Mouse (Mus musculus) intestine, embryonic 16.5 days (tissue): ENCODE results near the gene Mthfd1l. TPM values are rescaled to one million over a fixed set of nuclear protein-coding genes. Genes with fewer than 3 reads are reported as not detected.
"Not testable (repeated sequence)": the region's sequence is repeated elsewhere in the genome, so short reads cannot be mapped to it uniquely, and the experiment has no call there.

Source experiments
- ATAC-seq: fragments of 200-750 bp; cut with Nextera tagmentation; 2 replicates; pipeline ENCODE4 v1.8.0; 2017; ENCODE audit warnings: moderate TSS enrichment, moderate library complexity
- H3K27ac ChIP-seq: fragments of 300-500 bp; sonication (generic); 2 replicates; pipeline ENCODE4 v1.5.1; 2014; ENCODE audit warnings: mild to moderate bottlenecking, low read length
- H3K27me3 ChIP-seq: fragments of 300-500 bp; sonication (generic); replicated peaks from 2 replicates; pipeline ENCODE4 v1.6.1; 2014; ENCODE audit warnings: low read length, control low read depth, mixed read lengths; ENCODE audit not compliant: control insufficient read depth, insufficient read depth
- H3K36me3 ChIP-seq: fragments of 300-500 bp; sonication (generic); 2 replicates; pipeline ENCODE4 v1.6.1; 2014; ENCODE audit warnings: low read length, control low read depth; ENCODE audit not compliant: control insufficient read depth, insufficient read depth
- H3K4me1 ChIP-seq: fragments of 300-500 bp; sonication (generic); 2 replicates; pipeline ENCODE4 v1.6.1; 2014; ENCODE audit warnings: low read length, control low read depth, mixed read lengths; ENCODE audit not compliant: control insufficient read depth, insufficient read depth
- H3K4me2 ChIP-seq: fragments of 300-500 bp; sonication (generic); 2 replicates; pipeline ENCODE4 v1.6.1; 2014; ENCODE audit warnings: low read depth, low read length, control low read depth
- H3K4me3 ChIP-seq: fragments of 300-500 bp; sonication (generic); 2 replicates; pipeline ENCODE4 v1.5.1; 2014; ENCODE audit warnings: mild to moderate bottlenecking, low read length
- H3K9ac ChIP-seq: fragments of 300-500 bp; sonication (generic); 2 replicates; pipeline ENCODE4 v1.6.1; 2014; ENCODE audit warnings: low read depth, low read length
- H3K9me3 ChIP-seq: fragments of 300-500 bp; sonication (generic); 2 replicates; pipeline ENCODE4 v1.6.1; 2016; ENCODE audit warnings: low read length, control low read depth; ENCODE audit not compliant: control insufficient read depth
- WGBS: fragments of 180-500 bp; shearing (Covaris S2); extraction: QIAGEN DNeasy Blood & Tissue Kit; methylation state at CpG from one replicate; pipeline ENCODE4 v1.1.7; 2014; 5-methylcytosine and 5-hydroxymethylcytosine counted together
- polyA plus RNA-seq: library from polyadenylated mRNA; unstranded; fragments of >200 nt; fragmentation: Nextera tagmentation; extraction: Ambion mirVana; gene quantifications from 2 replicates; pipeline ENCODE4 v1.2.1, GENCODE M21; 2015

Mthfd1l gene
- polyA plus RNA-seq, 1 experiment from 2014 or later = 18.4 TPM

DNA sequence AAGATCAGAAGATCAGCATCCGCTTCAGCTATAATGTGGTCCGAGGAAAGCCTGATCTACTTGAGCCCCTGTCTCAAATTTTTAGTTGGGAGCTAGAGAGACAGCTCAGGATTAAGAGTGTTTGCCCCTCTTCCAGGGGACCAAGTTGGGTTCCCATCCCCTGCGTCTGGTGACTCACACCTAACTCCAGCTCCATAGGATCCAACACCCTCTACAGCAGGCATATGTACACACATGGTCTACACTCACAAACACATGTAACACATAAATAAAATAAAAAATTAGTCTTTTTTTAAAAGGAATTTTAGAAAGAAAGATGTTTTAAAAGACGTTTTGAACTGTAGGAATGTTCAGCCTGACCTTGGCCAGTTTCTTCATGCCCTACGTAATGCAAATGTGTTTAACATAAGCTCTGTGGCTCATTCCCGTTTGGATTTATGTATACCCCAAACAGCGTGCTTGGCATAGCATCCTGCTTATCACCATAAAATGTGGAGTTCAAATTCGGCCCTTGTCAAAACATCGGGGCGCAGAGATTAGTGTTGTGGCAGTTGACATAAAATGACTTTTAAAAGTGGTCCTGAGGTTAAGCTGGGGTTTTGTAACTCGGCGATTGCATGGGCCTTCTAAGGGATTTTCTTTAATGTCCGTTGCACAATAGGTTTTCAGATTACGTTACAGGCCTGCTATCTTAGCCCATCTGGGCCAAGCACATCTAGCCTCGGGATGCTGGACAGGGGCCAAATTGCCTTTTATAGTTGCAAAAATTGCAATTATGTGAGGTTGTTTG, 92.6 kb downstream of the Mthfd1l start:
- no peak overlapping the region for H3K27ac ChIP-seq
- peaks cover under 1% of the 10 kb centered on the region; the same call in 1 of the 2 replicates for H3K4me1 ChIP-seq
- ATAC-seq = no peak
- no peaks in the 10 kb centered on the region for H3K36me3 ChIP-seq
- no peak overlapping the region for H3K9ac ChIP-seq
- H3K4me3 ChIP-seq = no peak overlapping the region
- 65% methylated on average over 15 of the region's 15 CpGs for WGBS
- H3K27me3 ChIP-seq = no peaks in the 10 kb centered on the region
- no peak overlapping the region for H3K4me2 ChIP-seq
- no peaks in the 10 kb centered on the region for H3K9me3 ChIP-seq

DNA sequence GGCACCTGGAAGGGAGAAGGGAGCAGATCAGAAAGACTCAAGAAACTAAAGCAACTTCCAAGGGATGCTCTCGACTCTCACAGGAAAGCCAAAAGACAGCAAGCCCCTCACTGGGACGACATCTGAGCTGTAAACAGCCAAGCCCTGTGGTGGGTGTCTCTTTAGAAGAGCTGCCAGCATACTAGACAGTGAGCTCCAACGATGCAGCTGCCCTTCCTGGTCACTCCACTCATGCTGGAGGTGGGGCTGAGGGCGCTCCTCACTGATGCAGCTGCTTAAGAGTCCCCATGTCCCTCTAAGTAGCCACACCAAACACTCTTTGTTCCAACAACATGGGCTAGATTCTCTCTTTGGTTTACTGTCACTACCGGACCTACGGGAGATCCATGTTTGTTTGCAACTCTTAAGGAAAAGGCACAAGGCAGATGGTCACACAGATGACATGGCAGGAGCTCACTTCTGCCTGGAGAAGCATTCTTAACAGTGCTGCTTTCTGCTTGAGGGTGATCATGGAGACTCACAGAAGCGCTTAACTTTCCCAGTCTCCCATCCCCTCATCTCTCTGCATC, 96.4 kb downstream of the Mthfd1l start:
- Histone ChIP-seq H3K9ac (no peak overlapping the region), H3K36me3 (no peaks in the 10 kb centered on the region), H3K27ac (no peak overlapping the region), H3K27me3 (no peaks in the 10 kb centered on the region), H3K4me1 (no peaks in the 10 kb centered on the region), H3K4me3 (no peak overlapping the region), H3K9me3 (no peaks in the 10 kb centered on the region), H3K4me2 (no peak overlapping the region)
- WGBS = 79% methylated on average over 7 of the region's 7 CpGs
- no peak for ATAC-seq

DNA sequence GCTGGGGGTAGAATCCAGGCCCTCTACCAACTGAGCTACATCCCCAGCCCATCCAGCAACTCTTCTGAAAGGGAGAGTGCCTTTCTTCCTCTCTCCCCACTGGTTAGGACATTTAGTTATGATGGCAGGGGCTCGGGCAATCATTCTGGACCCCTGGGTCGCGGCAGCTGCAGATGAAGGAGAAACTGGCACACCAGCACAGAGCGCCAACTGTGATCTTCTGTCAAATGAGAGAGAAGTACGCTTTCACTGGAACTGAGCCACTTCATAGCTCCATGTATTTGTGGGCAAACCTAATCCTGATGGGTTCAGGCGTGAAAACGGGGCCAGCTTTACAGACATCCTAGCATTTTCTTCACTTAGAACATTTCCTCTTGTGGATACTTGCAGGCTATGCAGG, 97.1 kb downstream of the Mthfd1l start:
- Histone ChIP-seq H3K9ac (no peak overlapping the region), H3K27me3 (no peaks in the 10 kb centered on the region), H3K9me3 (no peaks in the 10 kb centered on the region), H3K36me3 (no peaks in the 10 kb centered on the region), H3K4me3 (no peak overlapping the region), H3K27ac (no peak overlapping the region), H3K4me1 (no peaks in the 10 kb centered on the region), H3K4me2 (no peak overlapping the region)
- 96% methylated on average over 7 of the region's 7 CpGs for WGBS
- no peak for ATAC-seq

DNA sequence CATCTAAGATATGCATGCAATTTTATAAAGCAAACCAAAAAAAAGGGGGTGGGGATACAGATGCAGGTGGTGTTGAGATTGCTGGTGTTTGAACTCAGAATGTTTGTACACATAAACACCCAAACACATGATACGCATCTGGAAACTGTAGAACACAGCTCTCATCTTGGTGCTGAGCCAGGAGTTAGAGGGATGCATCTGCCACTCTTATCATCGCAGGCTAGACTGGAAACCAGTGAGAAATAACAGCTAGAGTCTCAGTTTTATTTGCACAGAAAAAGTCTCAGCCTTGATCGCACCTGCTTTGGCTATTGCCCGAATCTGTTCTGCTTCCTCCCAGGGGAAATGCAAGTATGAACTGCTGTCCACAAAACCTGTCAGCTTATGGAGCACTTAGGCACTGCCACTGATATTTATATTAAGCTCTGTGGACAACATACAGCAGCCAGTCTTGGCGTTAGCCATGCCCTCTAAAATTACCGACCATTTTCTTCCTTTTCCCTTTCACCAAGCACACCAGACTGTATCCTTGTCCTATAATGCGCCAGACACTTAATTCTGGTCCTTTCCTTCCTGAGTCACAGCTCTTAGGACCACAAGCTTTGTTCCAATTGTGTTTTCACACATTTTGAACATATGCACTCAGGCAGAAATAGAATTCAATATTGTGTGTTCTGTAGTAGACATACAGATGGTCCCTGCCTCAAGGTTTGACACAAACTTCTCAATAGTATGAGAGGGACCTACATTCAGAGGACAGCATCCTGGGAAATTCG, 98.3 kb downstream of the Mthfd1l start:
- H3K4me2 ChIP-seq = no peak overlapping the region
- no peak overlapping the region for H3K9ac ChIP-seq
- H3K4me1 ChIP-seq = no peaks in the 10 kb centered on the region
- H3K4me3 ChIP-seq = no peak overlapping the region
- no peak overlapping the region for H3K27ac ChIP-seq
- H3K9me3 ChIP-seq = no peaks in the 10 kb centered on the region
- H3K36me3 ChIP-seq = no peaks in the 10 kb centered on the region
- no peaks in the 10 kb centered on the region for H3K27me3 ChIP-seq
- ATAC-seq = no peak
- WGBS = 79% methylated on average over 8 of the region's 8 CpGs

DNA sequence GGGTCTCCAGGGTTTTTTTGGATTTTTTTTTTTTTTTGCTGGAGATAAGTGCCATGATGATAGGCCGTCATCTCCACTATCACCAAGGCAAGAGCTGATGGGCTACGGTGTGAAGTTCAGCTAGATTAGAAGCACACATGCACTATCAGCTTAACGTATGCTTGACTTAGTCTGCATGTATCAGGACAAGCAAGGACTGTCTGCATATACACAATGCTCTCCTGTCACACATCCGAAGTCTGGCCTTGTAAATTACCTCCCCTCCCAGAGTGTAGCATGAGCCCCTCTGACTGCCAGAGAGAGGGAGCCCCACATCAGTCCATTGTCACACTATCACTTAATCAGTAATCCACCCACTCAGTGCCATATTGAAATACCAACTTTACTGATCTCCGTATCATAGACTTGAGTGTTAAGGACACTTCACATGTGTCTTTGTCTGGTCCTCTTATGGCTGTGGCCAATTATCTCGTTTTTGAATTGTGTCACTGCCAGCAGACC, 99.0 kb downstream of the Mthfd1l start:
- H3K4me2 ChIP-seq = no peak overlapping the region
- WGBS = 87% methylated on average over 6 of the region's 6 CpGs
- ATAC-seq = no peak
- no peaks in the 10 kb centered on the region for H3K27me3 ChIP-seq
- no peaks in the 10 kb centered on the region for H3K4me1 ChIP-seq
- no peak overlapping the region for H3K9ac ChIP-seq
- H3K9me3 ChIP-seq = no peaks in the 10 kb centered on the region
- H3K27ac ChIP-seq = no peak overlapping the region
- no peak overlapping the region for H3K4me3 ChIP-seq
- H3K36me3 ChIP-seq = no peaks in the 10 kb centered on the region

DNA sequence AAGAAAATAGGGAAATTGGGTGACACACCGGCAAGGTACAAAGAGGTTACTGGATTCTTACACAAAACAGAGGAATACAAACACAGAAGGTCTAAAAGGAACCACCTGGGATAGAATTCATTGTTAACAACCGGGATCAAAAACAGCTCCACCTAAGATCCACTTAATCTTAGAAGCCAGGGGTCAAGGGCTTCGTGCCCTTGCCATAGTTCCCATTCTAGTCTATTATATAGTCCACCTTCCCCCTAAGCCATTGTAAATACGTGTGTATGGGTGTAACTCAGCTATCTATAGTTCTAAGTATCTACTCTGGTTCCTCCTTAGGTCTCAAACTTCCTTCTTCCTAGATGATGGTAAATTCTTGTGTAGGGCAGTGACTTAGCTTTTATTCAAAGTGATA, 99.6 kb downstream of the Mthfd1l start:
- not testable (repeated sequence) for H3K27me3 ChIP-seq, ATAC-seq, H3K4me3 ChIP-seq, H3K4me1 ChIP-seq, H3K36me3 ChIP-seq, H3K9ac ChIP-seq, H3K27ac ChIP-seq, H3K4me2 ChIP-seq, H3K9me3 ChIP-seq
- 79% methylated on average over 4 of the region's 4 CpGs for WGBS

DNA sequence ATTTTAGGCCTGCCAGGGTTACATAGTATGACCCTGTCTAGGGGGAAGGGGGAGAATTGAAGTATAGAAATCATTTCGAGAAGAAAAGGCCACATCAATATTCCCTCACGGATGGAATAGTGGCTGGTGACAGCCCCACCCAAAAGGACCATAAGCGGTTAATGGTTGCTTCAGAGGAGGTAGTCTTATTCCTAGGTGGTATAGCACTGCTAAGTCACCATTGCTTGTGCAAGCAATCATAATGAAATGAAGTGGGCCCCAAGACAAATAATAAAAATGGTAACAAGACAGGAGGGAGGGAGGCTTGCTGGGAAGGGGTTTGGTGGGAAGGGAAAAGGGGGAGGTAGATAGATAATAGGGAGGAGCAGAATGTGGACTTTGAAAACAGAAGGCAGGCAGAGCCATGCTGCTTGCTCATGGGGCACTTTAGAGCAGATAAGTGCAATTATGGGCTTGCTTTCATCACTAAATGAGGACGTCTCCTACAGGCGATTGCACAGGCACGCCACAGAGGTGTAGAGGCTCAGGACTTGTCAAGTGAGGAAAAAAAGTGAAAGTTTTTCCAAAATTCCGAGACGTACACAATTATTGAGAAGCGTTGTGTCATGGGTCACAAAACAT, 105.4 kb downstream of the Mthfd1l start:
- Histone ChIP-seq H3K36me3 (no peaks in the 10 kb centered on the region), H3K27ac (no peak overlapping the region; the same call in 1 of the 2 replicates), H3K4me3 (no peak overlapping the region), H3K4me1 (peaks cover 25% of the 10 kb centered on the region), H3K27me3 (no peaks in the 10 kb centered on the region), H3K4me2 (no peak overlapping the region), H3K9me3 (no peaks in the 10 kb centered on the region), H3K9ac (no peak overlapping the region)
- ATAC-seq = peak; percentile 64
- WGBS = 71% methylated on average over 9 of the region's 9 CpGs

DNA sequence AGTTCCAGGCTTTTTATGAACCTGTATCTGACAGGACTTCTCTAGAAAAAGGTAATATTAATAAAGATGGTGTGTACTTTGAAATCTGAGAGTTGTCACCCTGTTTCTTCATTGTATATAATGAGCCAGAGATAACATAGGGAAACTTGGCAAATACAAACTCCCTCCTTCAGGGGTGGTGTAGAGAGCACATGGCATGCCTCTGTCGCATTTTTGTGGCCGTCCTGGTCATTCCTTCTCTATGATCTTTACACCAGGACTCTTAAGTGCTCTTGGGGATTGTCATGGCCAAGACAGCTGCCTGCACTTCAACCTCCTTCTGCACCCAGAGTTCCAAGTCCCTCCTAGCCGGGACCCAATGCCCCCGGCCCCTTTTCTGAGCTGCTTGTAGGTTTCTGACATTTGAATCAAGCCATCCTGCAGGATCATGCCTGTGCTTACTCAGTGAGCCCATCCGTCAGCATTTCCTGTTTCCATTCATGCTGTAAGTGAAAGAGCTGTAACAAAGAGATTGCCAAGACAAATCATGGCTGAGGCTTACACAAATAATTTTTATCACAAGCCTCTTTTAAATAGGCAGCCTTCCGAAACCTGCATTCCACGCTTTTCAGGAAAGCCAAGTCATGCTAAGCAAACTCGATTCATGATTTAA, 106.2 kb downstream of the Mthfd1l start:
- H3K4me3 ChIP-seq = no peak overlapping the region
- peaks cover 3% of the 10 kb centered on the region; the same call in 1 of the 2 replicates for H3K36me3 ChIP-seq
- H3K9me3 ChIP-seq = no peaks in the 10 kb centered on the region
- no peaks in the 10 kb centered on the region for H3K27me3 ChIP-seq
- H3K4me1 ChIP-seq = peaks cover 25% of the 10 kb centered on the region
- WGBS = 52% methylated on average over 8 of the region's 8 CpGs
- no peak overlapping the region for H3K4me2 ChIP-seq
- peak overlapping the region; percentile 73 for H3K27ac ChIP-seq
- ATAC-seq = no peak; the same call in 1 of the 2 replicates
- H3K9ac ChIP-seq = no peak overlapping the region
